Mouse (Mus musculus) heart, embryonic 11.5 days (tissue): ENCODE measurements around the gene Mblac2. TPM values are rescaled to one million over a fixed set of nuclear protein-coding genes. Genes with fewer than 3 reads are reported as not detected.

Source experiments
- ATAC-seq: fragments of 200-750 bp; cut with Nextera tagmentation; replicated peaks from 2 replicates; pipeline ENCODE4 v1.8.0; 2017; ENCODE audit warnings: moderate library complexity; ENCODE audit not compliant: insufficient number of reproducible peaks, low FRiP score, low TSS enrichment
- H3K27ac ChIP-seq: fragments of 300-500 bp; sonication (generic); 2 replicates; pipeline ENCODE4 v1.5.1; 2014; ENCODE audit warnings: mild to moderate bottlenecking, low read depth, low read length
- H3K27me3 ChIP-seq: fragments of 300-500 bp; sonication (generic); 2 replicates; pipeline ENCODE4 v1.6.1; 2014; ENCODE audit warnings: mild to moderate bottlenecking, low read length, mixed read lengths; ENCODE audit not compliant: control insufficient read depth, insufficient read depth
- H3K36me3 ChIP-seq: fragments of 300-500 bp; sonication (generic); 2 replicates; pipeline ENCODE4 v1.6.1; 2014; ENCODE audit warnings: mild to moderate bottlenecking, low read length, moderate library complexity, mixed read lengths; ENCODE audit not compliant: control insufficient read depth, insufficient read depth
- H3K4me1 ChIP-seq: fragments of 300-500 bp; sonication (generic); 2 replicates; pipeline ENCODE4 v1.6.1; 2014; ENCODE audit warnings: low read length; ENCODE audit not compliant: control insufficient read depth, insufficient read depth
- H3K4me2 ChIP-seq: fragments of 300-500 bp; sonication (generic); 2 replicates; pipeline ENCODE4 v1.6.1; 2014; ENCODE audit warnings: mild to moderate bottlenecking, moderate library complexity
- H3K4me3 ChIP-seq: fragments of 300-500 bp; sonication (generic); 2 replicates; pipeline ENCODE4 v1.5.1; 2014; ENCODE audit warnings: low read depth, low read length
- H3K9ac ChIP-seq: fragments of 300-500 bp; sonication (generic); 2 replicates; pipeline ENCODE4 v1.6.1; 2014; ENCODE audit warnings: mild to moderate bottlenecking, low read depth, low read length, moderate library complexity
- H3K9me3 ChIP-seq: fragments of 300-500 bp; sonication (generic); replicated peaks from 2 replicates; pipeline ENCODE4 v1.6.1; 2016; ENCODE audit warnings: low read length; ENCODE audit not compliant: control insufficient read depth
- WGBS: fragments of 180-500 bp; shearing (Covaris S2); extraction: QIAGEN DNeasy Blood & Tissue Kit; methylation state at CpG from one replicate; pipeline ENCODE4 v1.1.7; 2014; ENCODE audit not compliant: insufficient replicate concordance; 5-methylcytosine and 5-hydroxymethylcytosine counted together
- polyA plus RNA-seq: library from polyadenylated mRNA; unstranded; fragments of >200 nt; fragmentation: Nextera tagmentation; extraction: Ambion mirVana; gene quantifications from 2 replicates; pipeline ENCODE4 v1.2.1, GENCODE M21; 2014

Gene Mblac2
- polyA plus RNA-seq, 1 experiment from 2014 or later: 6.6 TPM

DNA sequence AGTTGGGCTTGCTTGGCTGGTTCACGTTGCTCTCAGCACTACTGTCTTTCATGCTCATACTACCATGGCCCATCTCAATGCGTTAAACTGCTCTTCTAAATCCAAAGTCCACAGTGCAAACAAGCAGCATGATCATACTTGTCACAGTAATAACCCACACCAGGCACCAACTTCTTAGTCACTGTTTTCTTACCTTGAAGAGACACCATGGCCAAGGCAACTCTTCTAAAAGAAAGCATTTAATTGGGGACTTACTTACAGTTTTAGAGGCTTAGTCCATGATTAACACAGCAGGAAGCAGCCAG lies 32.9 kb downstream of the Mblac2 start:
- 35% methylated on average over 2 of the region's 2 CpGs for WGBS
- H3K27ac ChIP-seq: no peak overlapping the region
- H3K27me3 ChIP-seq: no peaks in the 10 kb centered on the region
- no peaks in the 10 kb centered on the region for H3K4me1 ChIP-seq
- ATAC-seq: no peak
- no peaks in the 10 kb centered on the region for H3K36me3 ChIP-seq
- no peak overlapping the region for H3K4me3 ChIP-seq
- H3K9ac ChIP-seq: no peak overlapping the region
- H3K9me3 ChIP-seq: no peaks in the 10 kb centered on the region
- no peak overlapping the region for H3K4me2 ChIP-seq

DNA sequence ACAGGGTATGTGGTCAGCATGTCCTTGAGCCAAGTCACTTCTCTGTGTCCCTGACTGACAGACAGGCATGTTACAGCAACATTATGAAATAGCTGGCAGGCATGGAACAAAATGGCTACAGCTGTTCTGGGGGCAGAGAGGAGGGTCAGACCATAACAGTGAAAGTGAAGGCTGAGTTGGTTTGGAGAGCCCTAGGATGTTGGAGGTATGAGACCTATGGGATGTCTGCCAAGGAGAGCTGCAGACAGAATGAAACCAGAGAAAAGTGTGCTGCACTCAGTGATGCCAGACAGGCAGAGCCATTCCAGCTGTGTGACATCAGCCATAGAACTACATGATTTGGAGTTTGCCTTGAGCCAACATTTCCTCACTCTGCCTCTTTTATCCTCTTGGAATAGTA lies 43.7 kb downstream of the Mblac2 start:
- H3K4me3 ChIP-seq: no peak overlapping the region
- H3K4me1 ChIP-seq: 0 out of 2 replicates have a peak, but pooled peaks cover 3% of the 10 kb centered on the region
- no peak overlapping the region for H3K9ac ChIP-seq
- ATAC-seq: no peak
- H3K36me3 ChIP-seq: no peaks in the 10 kb centered on the region
- no peak overlapping the region for H3K27ac ChIP-seq
- H3K9me3 ChIP-seq: no peaks in the 10 kb centered on the region
- no peaks in the 10 kb centered on the region for H3K27me3 ChIP-seq
- no peak overlapping the region for H3K4me2 ChIP-seq

DNA sequence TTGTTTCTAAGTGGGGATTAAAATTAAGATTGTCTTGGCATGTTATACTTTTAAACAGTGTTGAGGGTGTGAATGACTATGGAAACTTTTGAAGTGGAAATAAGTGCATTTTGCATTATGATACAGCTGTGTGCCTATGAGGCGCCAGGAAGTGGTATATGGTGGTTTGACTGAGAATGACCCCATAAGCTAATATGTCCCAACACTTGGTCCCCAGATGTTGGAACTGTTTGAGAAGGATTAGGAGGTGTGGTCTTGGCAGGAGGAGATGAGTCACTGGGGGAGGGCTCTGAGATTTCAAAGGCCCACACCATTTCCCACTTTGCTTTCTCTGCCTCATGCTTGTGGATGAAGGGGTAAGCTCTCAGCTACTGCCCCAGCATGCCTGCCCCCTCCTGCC lies 44.2 kb downstream of the Mblac2 start:
- Histone ChIP-seq H3K4me1 (0 out of 2 replicates have a peak, but pooled peaks cover 3% of the 10 kb centered on the region), H3K36me3 (no peaks in the 10 kb centered on the region), H3K9ac (no peak overlapping the region), H3K9me3 (no peaks in the 10 kb centered on the region), H3K27ac (no peak overlapping the region), H3K27me3 (no peaks in the 10 kb centered on the region), H3K4me3 (no peak overlapping the region), H3K4me2 (no peak overlapping the region)
- 82% methylated on average over 1 of the region's 1 CpGs for WGBS
- no peak for ATAC-seq

DNA sequence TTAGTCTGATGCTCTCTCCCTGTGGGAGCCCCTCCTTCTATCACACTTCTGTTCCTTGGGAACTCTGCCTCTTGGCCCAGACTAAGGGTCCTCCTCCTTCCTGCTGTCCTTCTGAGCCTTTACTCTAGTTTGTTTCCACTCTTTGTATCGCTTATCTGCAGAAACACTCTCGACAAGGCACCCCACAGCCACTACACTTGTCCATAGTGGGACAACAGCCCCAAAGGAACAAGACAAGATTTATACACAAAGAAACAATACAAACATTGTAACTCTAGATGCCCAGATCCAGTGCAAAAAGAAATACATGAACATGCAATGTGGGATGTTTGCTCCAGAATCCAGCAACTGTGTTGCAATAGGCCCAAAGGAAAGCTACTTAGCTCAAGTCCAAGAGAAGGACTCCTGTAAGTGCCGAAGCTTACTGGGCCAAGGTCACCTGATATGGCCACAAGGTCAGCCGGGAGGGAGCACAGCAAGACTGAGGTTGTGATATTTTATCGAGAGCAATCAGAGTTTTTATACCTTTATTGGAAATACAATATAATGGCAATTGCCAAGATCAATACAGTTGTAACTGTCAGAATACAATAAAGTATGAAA lies 46.0 kb downstream of the Mblac2 start:
- 64% methylated on average over 5 of the region's 5 CpGs for WGBS
- no peak for ATAC-seq

DNA sequence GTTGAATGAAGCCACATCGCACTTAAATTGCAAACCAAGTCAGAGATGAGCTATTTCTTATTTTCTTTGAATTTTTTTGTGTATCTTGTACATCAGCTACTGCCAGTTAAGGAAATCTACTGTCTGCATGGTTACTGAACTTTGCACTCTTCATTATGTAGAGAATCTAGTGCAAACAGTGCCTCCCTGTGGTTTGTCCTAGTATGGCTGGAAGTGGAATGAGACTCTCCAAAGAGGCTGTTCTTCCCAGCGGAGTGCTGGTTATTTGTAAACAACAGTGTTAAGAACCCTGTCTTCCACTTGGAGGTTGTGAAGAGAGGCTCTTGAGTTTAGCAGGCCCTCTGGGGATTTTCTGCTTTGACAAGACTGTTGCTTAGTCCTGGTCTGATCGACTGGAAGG lies 49.2 kb downstream of the Mblac2 start:
- H3K4me3 ChIP-seq: no peak overlapping the region
- H3K9me3 ChIP-seq: no peaks in the 10 kb centered on the region
- no peak overlapping the region for H3K27ac ChIP-seq
- no peaks in the 10 kb centered on the region for H3K36me3 ChIP-seq
- H3K4me1 ChIP-seq: 0 out of 2 replicates have a peak, but pooled peaks cover 3% of the 10 kb centered on the region
- no peak overlapping the region for H3K9ac ChIP-seq
- no peaks in the 10 kb centered on the region for H3K27me3 ChIP-seq
- ATAC-seq: no peak
- 27% methylated on average over 3 of the region's 3 CpGs for WGBS
- no peak overlapping the region for H3K4me2 ChIP-seq

More for the DNA sequence above, 46.0 kb downstream of the Mblac2 start:
- Histone ChIP-seq H3K4me2 (no peak overlapping the region), H3K9me3 (no peaks in the 10 kb centered on the region), H3K9ac (no peak overlapping the region), H3K4me3 (no peak overlapping the region), H3K36me3 (no peaks in the 10 kb centered on the region), H3K27me3 (no peaks in the 10 kb centered on the region), H3K4me1 (0 out of 2 replicates have a peak, but pooled peaks cover 3% of the 10 kb centered on the region), H3K27ac (no peak overlapping the region)

DNA sequence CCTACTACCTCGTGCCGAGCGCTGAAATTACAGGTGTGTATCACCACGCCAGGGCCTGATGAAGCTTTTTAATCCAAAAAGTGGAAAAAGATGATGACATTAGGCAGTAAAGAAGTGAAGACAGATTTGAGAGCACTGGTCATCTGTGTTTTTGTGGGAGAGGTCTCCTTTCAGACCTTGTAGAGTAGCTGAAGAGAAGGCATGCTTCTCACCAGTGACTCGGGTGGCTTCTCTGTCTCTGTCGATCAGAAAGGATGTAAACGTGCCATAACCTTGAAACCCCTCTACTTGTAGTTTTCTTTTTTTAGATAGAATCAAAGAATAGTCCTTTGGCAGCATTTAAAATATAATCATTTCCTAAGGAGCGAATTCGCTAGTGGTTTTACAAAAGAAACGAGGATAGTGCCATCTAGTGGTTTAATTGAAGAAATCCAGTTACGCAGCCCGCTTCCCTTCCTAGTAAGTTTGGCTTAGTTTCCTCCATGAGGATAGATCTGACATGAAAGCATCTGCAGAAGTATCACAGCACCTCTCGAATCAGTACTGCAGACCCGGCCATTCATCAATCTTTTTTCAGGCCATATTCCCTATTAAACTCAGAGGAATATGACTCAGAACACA lies 50.5 kb downstream of the Mblac2 start:
- no peak overlapping the region for H3K4me3 ChIP-seq
- no peak for ATAC-seq
- 0 out of 2 replicates have a peak, but pooled peaks cover 3% of the 10 kb centered on the region for H3K4me1 ChIP-seq
- no peak overlapping the region for H3K27ac ChIP-seq
- 30% methylated on average over 14 of the region's 14 CpGs for WGBS
- H3K27me3 ChIP-seq: no peaks in the 10 kb centered on the region
- H3K9ac ChIP-seq: no peak overlapping the region
- H3K9me3 ChIP-seq: no peaks in the 10 kb centered on the region
- H3K36me3 ChIP-seq: no peaks in the 10 kb centered on the region
- H3K4me2 ChIP-seq: no peak overlapping the region

DNA sequence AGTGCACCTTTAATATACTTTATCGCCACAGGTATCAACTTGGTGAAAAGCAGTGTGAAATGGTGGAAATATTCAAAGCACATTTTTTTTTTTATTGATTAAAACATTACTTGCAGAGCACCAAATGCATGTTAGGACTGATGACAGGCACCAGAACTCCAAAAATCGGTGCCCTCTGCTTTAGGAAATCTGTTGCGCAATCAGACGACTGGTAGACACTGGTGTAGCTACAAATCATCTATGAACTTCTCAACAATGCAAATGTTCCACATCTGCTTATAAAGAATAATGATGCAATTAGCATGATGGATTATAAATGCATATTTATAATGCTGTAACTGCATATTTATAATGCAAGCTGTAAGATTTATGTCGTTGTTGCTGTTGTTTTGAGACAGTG lies 53.0 kb downstream of the Mblac2 start:
- 79% methylated on average over 5 of the region's 5 CpGs for WGBS
- Histone ChIP-seq H3K4me1 (no peaks in the 10 kb centered on the region), H3K4me3 (no peak overlapping the region), H3K27ac (no peak overlapping the region), H3K9me3 (no peaks in the 10 kb centered on the region), H3K27me3 (no peaks in the 10 kb centered on the region), H3K36me3 (no peaks in the 10 kb centered on the region), H3K9ac (no peak overlapping the region), H3K4me2 (no peak overlapping the region)
- ATAC-seq: no peak

DNA sequence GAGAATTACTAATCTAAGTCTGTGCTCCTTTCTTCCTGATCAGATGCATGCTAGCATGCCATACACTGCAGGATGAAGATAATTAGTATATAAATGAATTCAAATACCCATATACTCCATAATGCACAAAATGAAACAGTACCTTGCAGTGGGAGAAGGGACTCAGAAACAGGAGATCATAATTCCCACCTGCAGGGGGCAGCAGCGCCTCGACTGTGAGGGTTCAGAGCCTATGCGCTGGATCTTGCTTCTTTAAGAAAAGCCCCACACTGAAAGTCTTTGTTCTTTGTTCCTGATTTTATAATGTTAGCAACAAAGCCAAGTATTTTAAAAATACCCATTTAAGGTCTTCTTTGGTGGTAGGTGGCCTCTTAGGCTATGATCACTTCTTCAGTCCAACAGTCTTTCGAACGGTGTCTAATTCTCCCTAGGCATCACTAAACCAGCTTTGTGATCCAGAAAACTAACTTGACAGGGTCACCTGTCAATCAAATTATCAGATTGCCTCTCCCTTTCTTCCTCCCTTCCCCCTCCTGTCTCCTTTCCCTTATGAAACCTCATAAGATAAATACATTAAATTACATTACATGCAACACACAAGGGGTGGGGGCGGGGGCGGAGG lies 56.0 kb downstream of the Mblac2 start:
- no peak overlapping the region for H3K9ac ChIP-seq
- no peak overlapping the region for H3K27ac ChIP-seq
- no peak for ATAC-seq
- 82% methylated on average over 7 of the region's 7 CpGs for WGBS
- H3K36me3 ChIP-seq: no peaks in the 10 kb centered on the region
- H3K4me2 ChIP-seq: no peak overlapping the region
- no peaks in the 10 kb centered on the region for H3K4me1 ChIP-seq
- no peak overlapping the region for H3K4me3 ChIP-seq
- no peaks in the 10 kb centered on the region for H3K9me3 ChIP-seq
- no peaks in the 10 kb centered on the region for H3K27me3 ChIP-seq

DNA sequence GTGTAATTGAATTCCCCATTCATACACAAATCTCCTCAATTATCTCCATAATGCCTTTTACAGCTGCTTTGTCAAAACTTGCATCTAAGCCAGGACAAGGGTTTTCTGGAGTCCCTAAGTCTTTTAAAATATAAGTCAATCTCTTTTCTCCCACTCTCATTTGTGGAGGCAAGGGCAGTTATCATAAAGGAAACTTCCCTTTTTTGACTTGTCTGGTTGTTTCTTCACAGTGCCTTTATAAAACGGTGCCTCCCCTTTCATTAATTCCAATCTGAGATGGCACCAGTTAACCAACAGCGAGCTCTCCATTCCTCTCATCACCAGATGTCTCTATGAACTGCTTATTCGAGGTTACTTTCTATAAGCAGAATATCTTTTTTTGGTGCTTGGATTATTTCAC lies 65.1 kb downstream of the Mblac2 start:
- no peak for ATAC-seq
- no peak overlapping the region for H3K27ac ChIP-seq
- H3K4me1 ChIP-seq: no peaks in the 10 kb centered on the region
- H3K4me2 ChIP-seq: no peak overlapping the region
- no peaks in the 10 kb centered on the region for H3K36me3 ChIP-seq
- H3K4me3 ChIP-seq: no peak overlapping the region
- 74% methylated on average over 3 of the region's 3 CpGs for WGBS
- H3K27me3 ChIP-seq: no peaks in the 10 kb centered on the region
- no peaks in the 10 kb centered on the region for H3K9me3 ChIP-seq
- no peak overlapping the region for H3K9ac ChIP-seq
